Mouse (Mus musculus): ENCODE measurements around the gene Hsd3b7. TPM values are rescaled to one million over a fixed set of nuclear protein-coding genes. Genes with fewer than 3 reads are reported as not detected.

Gene Hsd3b7
- polyA plus RNA-seq, 1 experiment: 30.1 TPM

DNA sequence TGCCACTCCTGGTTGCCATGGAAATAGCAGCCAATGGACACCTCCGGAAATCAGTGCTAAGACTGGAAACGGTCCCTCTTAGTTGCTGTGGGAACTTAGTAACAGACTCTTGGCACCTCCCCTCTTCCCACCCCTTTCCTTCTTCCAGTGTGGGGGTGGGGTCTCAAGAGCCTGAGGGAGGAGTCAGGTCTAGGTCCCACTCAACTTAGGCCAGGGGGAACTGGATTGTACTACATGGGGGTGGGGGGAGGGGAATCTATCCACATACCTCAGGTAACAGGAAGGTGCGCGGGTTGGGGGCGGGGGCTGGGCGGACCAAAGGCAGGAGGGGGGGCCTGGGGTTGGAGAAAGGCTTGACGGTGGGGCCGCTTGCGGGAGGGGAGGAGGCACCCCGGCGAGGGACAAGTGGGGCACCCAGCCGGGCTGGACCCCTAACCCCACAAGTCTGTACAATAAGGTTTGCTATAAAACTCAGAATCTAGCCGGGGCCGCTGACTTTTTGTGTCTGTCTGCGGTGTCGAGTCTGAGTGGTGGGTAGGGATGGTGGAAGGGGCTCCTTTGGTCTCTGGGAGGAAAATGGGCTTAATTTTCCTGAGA lies 31.3 kb upstream of the Hsd3b7 start:
- H3K36me3 ChIP-seq (ENCODE audit: control insufficient read depth, insufficient read depth, low read length): no peaks in the 10 kb centered on the region
- WGBS: under 1% methylated on average over 16 of the region's 16 CpGs
- TF ChIP-seq POLR2A (IDR thresholded peaks at IDR 0.05; ENCODE audit: control insufficient read depth, extremely low read depth, insufficient read depth, low read length, poor library complexity): no peak
- TF ChIP-seq CTCF (IDR thresholded peaks at IDR 0.05; ENCODE audit: borderline replicate concordance, control insufficient read depth, extremely low read depth, insufficient read depth, low read length, poor library complexity): no peak
- no peaks in the 10 kb centered on the region for H3K27me3 ChIP-seq (ENCODE audit: control insufficient read depth, insufficient read depth, low read length)
- H3K4me3 ChIP-seq (ENCODE audit: control insufficient read depth, insufficient read depth, low read length): peak overlapping the region; percentile 83
- peaks cover 29% of the 10 kb centered on the region for H3K4me1 ChIP-seq (replicated peaks; ENCODE audit: control insufficient read depth, insufficient read depth, low read length)
- peak overlapping the region; percentile 42; the same call in 1 of the 2 replicates for H3K27ac ChIP-seq (ENCODE audit: control insufficient read depth, insufficient read depth, low read length)
- DNase-seq: peak; percentile 49

DNA sequence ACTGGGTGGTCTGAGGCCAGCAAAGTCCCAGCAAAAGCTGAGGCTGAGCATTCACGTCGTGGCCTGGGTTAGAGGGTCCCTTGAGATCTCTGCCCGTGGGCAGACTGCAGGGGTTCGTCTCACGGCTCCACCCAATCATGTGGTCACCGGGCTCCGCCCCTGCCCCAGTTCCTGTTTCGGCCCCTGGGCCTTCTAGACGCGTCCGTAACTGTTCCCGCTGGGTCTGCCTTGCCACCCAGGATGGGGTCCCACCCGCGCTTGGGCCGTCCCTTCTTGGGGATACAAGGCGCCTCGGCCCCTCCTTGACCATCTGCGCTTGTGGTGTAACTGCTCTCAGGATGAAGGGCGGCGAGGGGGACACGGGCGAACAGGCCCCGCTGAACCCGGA lies 30.8 kb upstream of the Hsd3b7 start, which contains the start of gene Orai3:
Orai3 (plus strand) TSS at position 165 of the 388 bp plus-strand sequence.
- WGBS: under 1% methylated on average over 24 of the region's 24 CpGs
- no peaks in the 10 kb centered on the region for H3K36me3 ChIP-seq (ENCODE audit: control insufficient read depth, insufficient read depth, low read length)
- peaks cover 29% of the 10 kb centered on the region for H3K4me1 ChIP-seq (replicated peaks; ENCODE audit: control insufficient read depth, insufficient read depth, low read length)
- H3K27ac ChIP-seq (ENCODE audit: control insufficient read depth, insufficient read depth, low read length): peak within 1 kb of the TSS; percentile 42; the same call in 1 of the 2 replicates
- TF ChIP-seq POLR2A (IDR thresholded peaks at IDR 0.05; ENCODE audit: control insufficient read depth, extremely low read depth, insufficient read depth, low read length, poor library complexity) (0 out of 2 replicates have a peak, but pooled peaks have one; percentile 21), CTCF (IDR thresholded peaks at IDR 0.05; ENCODE audit: borderline replicate concordance, control insufficient read depth, extremely low read depth, insufficient read depth, low read length, poor library complexity) (no peak)
- H3K27me3 ChIP-seq (ENCODE audit: control insufficient read depth, insufficient read depth, low read length): no peaks in the 10 kb centered on the region
- H3K4me3 ChIP-seq (ENCODE audit: control insufficient read depth, insufficient read depth, low read length): peak within 1 kb of the TSS; percentile 83
- DNase-seq: peak; percentile 69

- Histone ChIP-seq H3K36me3 (ENCODE audit: control insufficient read depth, insufficient read depth, low read length) (no peaks in the 10 kb centered on the region), H3K27me3 (ENCODE audit: control insufficient read depth, insufficient read depth, low read length) (no peaks in the 10 kb centered on the region), H3K4me1 (replicated peaks; ENCODE audit: control insufficient read depth, insufficient read depth, low read length) (peaks cover 29% of the 10 kb centered on the region), H3K27ac (ENCODE audit: control insufficient read depth, insufficient read depth, low read length) (no peak overlapping the region), H3K4me3 (ENCODE audit: control insufficient read depth, insufficient read depth, low read length) (peak overlapping the region; percentile 83)
- DNase-seq: no peak
- TF ChIP-seq POLR2A (IDR thresholded peaks at IDR 0.05; ENCODE audit: control insufficient read depth, extremely low read depth, insufficient read depth, low read length, poor library complexity) (no peak), CTCF (IDR thresholded peaks at IDR 0.05; ENCODE audit: borderline replicate concordance, control insufficient read depth, extremely low read depth, insufficient read depth, low read length, poor library complexity) (no peak)
- WGBS: 1% methylated on average over 27 of the region's 27 CpGs
Observed at GRCm38 (mm10) chr7:127770039-127770905, 30.1 kb upstream of the Hsd3b7 start.

DNA sequence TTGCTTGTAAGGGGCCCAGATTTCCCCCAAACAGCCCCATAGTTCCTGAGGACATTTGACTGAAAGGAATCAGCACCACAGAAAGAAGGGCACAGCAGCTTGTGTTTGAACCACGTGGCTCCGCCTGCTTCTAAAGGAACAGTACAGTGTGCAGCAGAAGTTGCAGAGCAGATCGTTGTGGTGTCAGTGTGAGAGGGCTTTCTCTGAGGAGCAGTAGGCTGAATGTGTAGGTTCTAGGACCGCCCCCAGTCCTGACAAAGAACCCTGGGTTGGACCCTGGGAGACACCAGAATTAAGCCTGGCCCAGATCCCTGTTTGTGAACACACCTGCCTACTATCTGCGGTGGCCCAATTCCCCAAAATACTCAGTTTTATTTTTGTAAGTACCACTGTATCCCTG lies 29.1 kb upstream of the Hsd3b7 start:
- Histone ChIP-seq H3K4me1 (replicated peaks; ENCODE audit: control insufficient read depth, insufficient read depth, low read length) (peaks cover 29% of the 10 kb centered on the region), H3K4me3 (ENCODE audit: control insufficient read depth, insufficient read depth, low read length) (no peak overlapping the region), H3K27ac (ENCODE audit: control insufficient read depth, insufficient read depth, low read length) (no peak overlapping the region), H3K36me3 (ENCODE audit: control insufficient read depth, insufficient read depth, low read length) (no peaks in the 10 kb centered on the region), H3K27me3 (ENCODE audit: control insufficient read depth, insufficient read depth, low read length) (no peaks in the 10 kb centered on the region)
- WGBS: 43% methylated on average over 5 of the region's 5 CpGs
- no peak for DNase-seq
- TF ChIP-seq POLR2A (IDR thresholded peaks at IDR 0.05; ENCODE audit: control insufficient read depth, extremely low read depth, insufficient read depth, low read length, poor library complexity) (no peak), CTCF (IDR thresholded peaks at IDR 0.05; ENCODE audit: borderline replicate concordance, control insufficient read depth, extremely low read depth, insufficient read depth, low read length, poor library complexity) (no peak)

- TF ChIP-seq CTCF (IDR thresholded peaks at IDR 0.05; ENCODE audit: borderline replicate concordance, control insufficient read depth, extremely low read depth, insufficient read depth, low read length, poor library complexity) (no peak), POLR2A (IDR thresholded peaks at IDR 0.05; ENCODE audit: control insufficient read depth, extremely low read depth, insufficient read depth, low read length, poor library complexity) (no peak)
- no peaks in the 10 kb centered on the region for H3K36me3 ChIP-seq (ENCODE audit: control insufficient read depth, insufficient read depth, low read length)
- no peak overlapping the region for H3K4me3 ChIP-seq (ENCODE audit: control insufficient read depth, insufficient read depth, low read length)
- H3K27me3 ChIP-seq (ENCODE audit: control insufficient read depth, insufficient read depth, low read length): no peaks in the 10 kb centered on the region
- peaks cover 29% of the 10 kb centered on the region for H3K4me1 ChIP-seq (replicated peaks; ENCODE audit: control insufficient read depth, insufficient read depth, low read length)
- 89% methylated on average over 3 of the region's 3 CpGs for WGBS
- no peak for DNase-seq
- H3K27ac ChIP-seq (ENCODE audit: control insufficient read depth, insufficient read depth, low read length): no peak overlapping the region
Observed at GRCm38 (mm10) chr7:127772080-127772479, 28.3 kb upstream of the Hsd3b7 start.

- DNase-seq: no peak
- Histone ChIP-seq H3K27me3 (ENCODE audit: control insufficient read depth, insufficient read depth, low read length) (no peaks in the 10 kb centered on the region), H3K36me3 (ENCODE audit: control insufficient read depth, insufficient read depth, low read length) (no peaks in the 10 kb centered on the region), H3K4me3 (ENCODE audit: control insufficient read depth, insufficient read depth, low read length) (no peak overlapping the region), H3K4me1 (replicated peaks; ENCODE audit: control insufficient read depth, insufficient read depth, low read length) (peaks cover 29% of the 10 kb centered on the region), H3K27ac (ENCODE audit: control insufficient read depth, insufficient read depth, low read length) (no peak overlapping the region)
- TF ChIP-seq CTCF (IDR thresholded peaks at IDR 0.05; ENCODE audit: borderline replicate concordance, control insufficient read depth, extremely low read depth, insufficient read depth, low read length, poor library complexity): no peak
- TF ChIP-seq POLR2A (IDR thresholded peaks at IDR 0.05; ENCODE audit: control insufficient read depth, extremely low read depth, insufficient read depth, low read length, poor library complexity): no peak
- WGBS: 95% methylated on average over 1 of the region's 1 CpGs
Observed at GRCm38 (mm10) chr7:127772557-127772956, 27.8 kb upstream of the Hsd3b7 start.
